Mouse (Mus musculus): ENCODE measurements around the gene Fbxw8. TPM values are rescaled to one million over a fixed set of nuclear protein-coding genes. Genes with fewer than 3 reads are reported as not detected.
A peak's percentile ranks its signal among the peaks of the same experiment; 100 is the strongest.

Fbxw8 gene
- polyA plus RNA-seq, 1 experiment from 2014 or later = 10.8 TPM

- Histone ChIP-seq H3K27me3 (replicated peaks; ENCODE audit: control insufficient read depth, insufficient read depth, low read length) (peaks cover 78% of the 10 kb centered on the region), H3K4me2 (replicated peaks; ENCODE audit: low read depth) (peak overlapping the region; percentile 66), H3K36me3 (ENCODE audit: control insufficient read depth, insufficient read depth) (no peaks in the 10 kb centered on the region), H3K4me1 (replicated peaks; ENCODE audit: control insufficient read depth, insufficient read depth, low read length) (0 out of 2 replicates have a peak, but pooled peaks cover 2% of the 10 kb centered on the region), H3K4me3 (ENCODE audit: low read depth, low read length) (peak overlapping the region; percentile 39), H3K9ac (ENCODE audit: low read depth, low read length) (no peak overlapping the region), H3K9me3 (ENCODE audit: control insufficient read depth) (no peaks in the 10 kb centered on the region; the same call in 1 of the 2 replicates), H3K27ac (ENCODE audit: low read depth, low read length) (no peak overlapping the region)
- TF ChIP-seq CTCF (IDR thresholded peaks at IDR 0.05; ENCODE audit: low read depth) = no peak
- WGBS = 2% methylated on average over 36 of the region's 36 CpGs
- ATAC-seq = no peak
Observed at GRCm38 (mm10) chr5:118171665-118172064, 16.4 kb upstream of the Fbxw8 start.

DNA sequence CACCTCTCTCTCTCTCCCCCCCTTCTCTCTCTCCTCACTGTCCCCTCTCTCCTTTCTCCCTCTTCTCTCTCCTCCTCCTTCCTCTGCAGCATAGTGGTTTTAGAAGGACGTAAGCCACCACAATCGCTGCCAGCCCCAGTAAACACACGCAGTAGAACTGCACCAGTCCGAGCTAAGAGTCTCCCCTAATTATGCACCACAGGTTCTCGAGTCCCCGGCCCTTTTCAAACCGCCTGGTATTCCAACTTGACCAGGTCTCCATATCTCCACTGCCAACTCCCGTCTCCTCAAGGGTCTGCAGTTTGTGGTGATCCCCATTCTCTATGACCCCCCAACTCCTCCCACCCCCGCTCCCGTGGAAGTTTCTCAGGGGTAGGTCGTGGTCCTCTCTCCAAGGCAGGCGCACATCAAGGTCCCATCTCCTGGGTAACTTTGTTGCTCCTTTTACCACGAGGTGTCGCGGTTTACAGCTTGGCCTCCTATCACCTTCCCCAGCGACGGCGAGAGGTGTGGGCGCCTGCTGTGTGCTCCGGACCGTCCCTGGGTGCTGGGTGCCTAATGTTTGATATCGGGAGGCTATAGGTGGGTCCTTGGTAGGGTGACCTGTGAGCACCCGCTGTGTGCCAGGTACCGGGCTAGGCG lies 15.7 kb upstream of the Fbxw8 start:
- Histone ChIP-seq H3K4me2 (replicated peaks; ENCODE audit: low read depth) (peak overlapping the region; percentile 66), H3K27me3 (replicated peaks; ENCODE audit: control insufficient read depth, insufficient read depth, low read length) (peaks cover 78% of the 10 kb centered on the region), H3K36me3 (ENCODE audit: control insufficient read depth, insufficient read depth) (no peaks in the 10 kb centered on the region), H3K9ac (ENCODE audit: low read depth, low read length) (no peak overlapping the region), H3K27ac (ENCODE audit: low read depth, low read length) (no peak overlapping the region), H3K4me3 (ENCODE audit: low read depth, low read length) (peak overlapping the region; percentile 39; the same call in 1 of the 2 replicates), H3K9me3 (ENCODE audit: control insufficient read depth) (no peaks in the 10 kb centered on the region; the same call in 1 of the 2 replicates), H3K4me1 (replicated peaks; ENCODE audit: control insufficient read depth, insufficient read depth, low read length) (0 out of 2 replicates have a peak, but pooled peaks cover 2% of the 10 kb centered on the region)
- peak; percentile 59 for TF ChIP-seq CTCF (IDR thresholded peaks at IDR 0.05; ENCODE audit: low read depth)
- 2% methylated on average over 25 of the region's 25 CpGs for WGBS
- no peak for ATAC-seq

- Histone ChIP-seq H3K4me2 (replicated peaks; ENCODE audit: low read depth) (peak overlapping the region; percentile 86), H3K4me1 (replicated peaks; ENCODE audit: control insufficient read depth, insufficient read depth, low read length) (0 out of 2 replicates have a peak, but pooled peaks cover 2% of the 10 kb centered on the region), H3K27ac (ENCODE audit: low read depth, low read length) (no peak overlapping the region), H3K9me3 (ENCODE audit: control insufficient read depth) (no peaks in the 10 kb centered on the region), H3K27me3 (replicated peaks; ENCODE audit: control insufficient read depth, insufficient read depth, low read length) (peaks cover 79% of the 10 kb centered on the region), H3K9ac (ENCODE audit: low read depth, low read length) (no peak overlapping the region), H3K36me3 (ENCODE audit: control insufficient read depth, insufficient read depth) (no peaks in the 10 kb centered on the region), H3K4me3 (ENCODE audit: low read depth, low read length) (peak overlapping the region; percentile 43)
- ATAC-seq = no peak
- under 1% methylated on average over 90 of the region's 117 CpGs for WGBS
- TF ChIP-seq CTCF (IDR thresholded peaks at IDR 0.05; ENCODE audit: low read depth) = peak; percentile 24; the same call in 1 of the 2 replicates
Observed at GRCm38 (mm10) chr5:118169222-118170221, 14.3 kb upstream of the Fbxw8 start.

DNA sequence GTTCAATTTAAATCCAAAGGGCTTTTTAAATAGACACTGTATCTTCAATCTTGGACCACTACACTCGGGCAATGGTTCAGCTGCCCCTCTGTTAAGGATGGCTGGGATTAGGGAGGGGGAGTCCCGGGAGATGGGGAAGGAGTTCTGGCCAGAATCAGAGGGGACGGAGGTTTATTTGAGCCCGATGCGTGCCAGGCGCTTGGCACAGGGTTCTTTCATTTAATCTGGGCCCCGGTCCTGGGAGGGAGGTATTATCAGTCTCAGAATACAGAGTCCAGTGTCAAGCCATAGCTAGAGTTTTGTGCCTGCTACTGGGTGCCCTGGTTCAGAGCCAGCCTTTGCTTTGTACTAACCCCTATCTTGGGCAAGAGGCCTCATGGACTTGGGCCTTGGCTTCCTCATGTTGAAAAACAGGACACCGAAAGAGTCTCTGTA lies 12.3 kb upstream of the Fbxw8 start:
- H3K36me3 ChIP-seq (ENCODE audit: control insufficient read depth, insufficient read depth) = no peaks in the 10 kb centered on the region
- no peak overlapping the region for H3K4me3 ChIP-seq (ENCODE audit: low read depth, low read length)
- no peak overlapping the region for H3K9ac ChIP-seq (ENCODE audit: low read depth, low read length)
- no peak for TF ChIP-seq CTCF (IDR thresholded peaks at IDR 0.05; ENCODE audit: low read depth)
- H3K27ac ChIP-seq (ENCODE audit: low read depth, low read length) = no peak overlapping the region
- 70% methylated on average over 8 of the region's 8 CpGs for WGBS
- H3K9me3 ChIP-seq (ENCODE audit: control insufficient read depth) = no peaks in the 10 kb centered on the region
- 0 out of 2 replicates have a peak, but pooled peaks cover 2% of the 10 kb centered on the region for H3K4me1 ChIP-seq (replicated peaks; ENCODE audit: control insufficient read depth, insufficient read depth, low read length)
- peaks cover 62% of the 10 kb centered on the region for H3K27me3 ChIP-seq (replicated peaks; ENCODE audit: control insufficient read depth, insufficient read depth, low read length)
- H3K4me2 ChIP-seq (replicated peaks; ENCODE audit: low read depth) = no peak overlapping the region
- ATAC-seq = no peak

DNA sequence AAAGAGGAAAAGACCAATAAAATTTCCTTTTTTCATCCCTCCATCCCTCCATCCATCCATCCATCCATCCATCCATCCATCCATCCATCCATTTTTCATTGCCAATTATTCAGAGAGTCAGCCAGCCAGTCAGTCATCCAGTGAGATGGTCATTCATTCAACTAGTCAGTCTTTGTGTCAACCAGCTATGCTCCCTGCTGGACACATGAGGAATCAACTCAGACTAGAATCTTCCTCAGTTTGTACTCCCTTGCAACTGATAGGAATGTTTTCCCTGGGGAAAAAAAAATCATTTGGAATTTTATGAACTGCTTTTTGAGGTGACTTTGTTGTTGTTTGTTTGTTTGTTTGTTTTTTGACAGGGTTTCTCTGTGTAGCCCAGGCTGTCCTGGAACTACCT lies 10.2 kb upstream of the Fbxw8 start:
- Histone ChIP-seq H3K4me3 (ENCODE audit: low read depth, low read length) (no peak overlapping the region), H3K27ac (ENCODE audit: low read depth, low read length) (no peak overlapping the region), H3K4me2 (replicated peaks; ENCODE audit: low read depth) (no peak overlapping the region), H3K4me1 (replicated peaks; ENCODE audit: control insufficient read depth, insufficient read depth, low read length) (no peaks in the 10 kb centered on the region), H3K36me3 (ENCODE audit: control insufficient read depth, insufficient read depth) (no peaks in the 10 kb centered on the region), H3K27me3 (replicated peaks; ENCODE audit: control insufficient read depth, insufficient read depth, low read length) (peaks cover 52% of the 10 kb centered on the region), H3K9ac (ENCODE audit: low read depth, low read length) (no peak overlapping the region), H3K9me3 (ENCODE audit: control insufficient read depth) (no peaks in the 10 kb centered on the region)
- ATAC-seq = no peak
- peak; percentile 50 for TF ChIP-seq CTCF (IDR thresholded peaks at IDR 0.05; ENCODE audit: low read depth)

DNA sequence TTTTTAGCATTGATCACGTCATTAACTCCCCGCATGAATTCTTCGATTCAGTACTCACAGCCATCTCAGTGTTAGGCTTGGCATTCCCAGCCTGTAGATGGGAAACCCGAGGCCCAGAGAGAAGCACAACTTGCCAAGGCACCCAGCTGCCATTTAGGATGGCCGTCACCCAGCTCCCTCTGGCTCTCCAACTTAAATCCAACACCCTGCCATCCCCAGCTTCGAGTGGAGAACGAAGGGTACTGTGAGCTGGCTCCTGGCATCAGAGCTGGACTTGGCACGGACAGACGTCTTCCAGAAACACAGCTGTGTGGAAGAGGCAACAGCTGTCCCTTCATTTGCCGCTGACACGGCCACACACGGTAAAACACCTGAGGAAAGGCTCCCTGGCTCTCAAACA lies 9.3 kb upstream of the Fbxw8 start, which contains the start of gene Hrk:
Hrk (plus strand) TSS at position 68 of the 400 bp plus-strand sequence.
- Histone ChIP-seq H3K36me3 (ENCODE audit: control insufficient read depth, insufficient read depth) (no peaks in the 10 kb centered on the region), H3K4me2 (replicated peaks; ENCODE audit: low read depth) (no peak within 1 kb of the TSS), H3K27ac (ENCODE audit: low read depth, low read length) (no peak within 1 kb of the TSS), H3K9me3 (ENCODE audit: control insufficient read depth) (no peaks in the 10 kb centered on the region), H3K9ac (ENCODE audit: low read depth, low read length) (no peak within 1 kb of the TSS), H3K27me3 (replicated peaks; ENCODE audit: control insufficient read depth, insufficient read depth, low read length) (peaks cover 43% of the 10 kb centered on the region), H3K4me3 (ENCODE audit: low read depth, low read length) (no peak within 1 kb of the TSS), H3K4me1 (replicated peaks; ENCODE audit: control insufficient read depth, insufficient read depth, low read length) (no peaks in the 10 kb centered on the region)
- ATAC-seq = no peak
- WGBS = 64% methylated on average over 12 of the region's 12 CpGs
- TF ChIP-seq CTCF (IDR thresholded peaks at IDR 0.05; ENCODE audit: low read depth) = no peak

Measured in intestine, postnatal 0 days (tissue).